Mouse (Mus musculus): ENCODE measurements around the gene Wt1. TPM values are rescaled to one million over a fixed set of nuclear protein-coding genes. Genes with fewer than 3 reads are reported as not detected.
A peak's percentile ranks its signal among the peaks of the same experiment; 100 is the strongest.

Gene Wt1
- polyA plus RNA-seq, 1 experiment from 2014 or later: 0.08 TPM

GRCm38 (mm10) chr2:105130351-105131060 is 4.2 kb downstream of the Wt1 start:
- no peak overlapping the region for H3K27ac ChIP-seq (ENCODE audit: low read depth, low read length)

GRCm38 (mm10) chr2:105131061-105131810 is 4.9 kb downstream of the Wt1 start:
- Histone ChIP-seq H3K4me2 (no peak overlapping the region), H3K9ac (ENCODE audit: low read length) (no peak overlapping the region), H3K27ac (ENCODE audit: low read depth, low read length) (no peak overlapping the region), H3K9me3 (ENCODE audit: control insufficient read depth, low read length) (no peaks in the 10 kb centered on the region), H3K27me3 (ENCODE audit: control insufficient read depth, insufficient read depth, low read length) (peaks cover 100% of the 10 kb centered on the region), H3K4me1 (ENCODE audit: control insufficient read depth, insufficient read depth, low read length) (peaks cover 10% of the 10 kb centered on the region; the same call in 1 of the 2 replicates), H3K36me3 (ENCODE audit: control insufficient read depth, insufficient read depth, low read length) (no peaks in the 10 kb centered on the region), H3K4me3 (ENCODE audit: low read depth, low read length) (no peak overlapping the region)
- ATAC-seq (ENCODE audit: low FRiP score) (no peak), DNase-seq (ENCODE audit: low spot score, missing footprints) (peak; percentile 95)
- 4% methylated on average over 12 of the region's 12 CpGs for WGBS

More at GRCm38 (mm10) chr2:105130351-105131060, 4.2 kb downstream of the Wt1 start:
- DNase-seq (ENCODE audit: low spot score, missing footprints) (peak; percentile 94), ATAC-seq (ENCODE audit: low FRiP score) (no peak)
- H3K27me3 ChIP-seq (ENCODE audit: control insufficient read depth, insufficient read depth, low read length): peaks cover 100% of the 10 kb centered on the region
- no peak overlapping the region for H3K4me3 ChIP-seq (ENCODE audit: low read depth, low read length)
- 0% methylated on average over 32 of the region's 32 CpGs for WGBS
- H3K9me3 ChIP-seq (ENCODE audit: control insufficient read depth, low read length): no peaks in the 10 kb centered on the region
- H3K9ac ChIP-seq (ENCODE audit: low read length): no peak overlapping the region
- H3K4me1 ChIP-seq (ENCODE audit: control insufficient read depth, insufficient read depth, low read length): peaks cover 10% of the 10 kb centered on the region; the same call in 1 of the 2 replicates
- H3K4me2 ChIP-seq: no peak overlapping the region
- no peaks in the 10 kb centered on the region for H3K36me3 ChIP-seq (ENCODE audit: control insufficient read depth, insufficient read depth, low read length)

- no peak overlapping the region for H3K4me2 ChIP-seq
- peaks cover 4% of the 10 kb centered on the region; the same call in 1 of the 2 replicates for H3K4me1 ChIP-seq (ENCODE audit: control insufficient read depth, insufficient read depth, low read length)
- no peak overlapping the region for H3K4me3 ChIP-seq (ENCODE audit: low read depth, low read length)
- no peak overlapping the region for H3K9ac ChIP-seq (ENCODE audit: low read length)
- 2% methylated on average over 2 of the region's 2 CpGs for WGBS
- no peaks in the 10 kb centered on the region for H3K9me3 ChIP-seq (ENCODE audit: control insufficient read depth, low read length)
- H3K27ac ChIP-seq (ENCODE audit: low read depth, low read length): no peak overlapping the region
- ATAC-seq (ENCODE audit: low FRiP score): no peak
- peaks cover 100% of the 10 kb centered on the region for H3K27me3 ChIP-seq (ENCODE audit: control insufficient read depth, insufficient read depth, low read length)
- peak; percentile 94 for DNase-seq (ENCODE audit: low spot score, missing footprints)
- no peaks in the 10 kb centered on the region for H3K36me3 ChIP-seq (ENCODE audit: control insufficient read depth, insufficient read depth, low read length)
Observed at GRCm38 (mm10) chr2:105131811-105132100, 5.4 kb downstream of the Wt1 start.

- Histone ChIP-seq H3K27ac (ENCODE audit: low read depth, low read length) (no peak overlapping the region), H3K9me3 (ENCODE audit: control insufficient read depth, low read length) (no peaks in the 10 kb centered on the region), H3K27me3 (ENCODE audit: control insufficient read depth, insufficient read depth, low read length) (peaks cover 99% of the 10 kb centered on the region), H3K4me1 (ENCODE audit: control insufficient read depth, insufficient read depth, low read length) (no peaks in the 10 kb centered on the region), H3K36me3 (ENCODE audit: control insufficient read depth, insufficient read depth, low read length) (no peaks in the 10 kb centered on the region), H3K9ac (ENCODE audit: low read length) (no peak overlapping the region), H3K4me2 (no peak overlapping the region), H3K4me3 (ENCODE audit: low read depth, low read length) (no peak overlapping the region)
- no peak for ATAC-seq (ENCODE audit: low FRiP score)
- under 1% methylated on average over 17 of the region's 17 CpGs for WGBS
- peak; percentile 92 for DNase-seq (ENCODE audit: low spot score, missing footprints)
Observed at GRCm38 (mm10) chr2:105132300-105132699, 6.0 kb downstream of the Wt1 start.

GRCm38 (mm10) chr2:105132933-105133795 is 6.8 kb downstream of the Wt1 start:
- no peaks in the 10 kb centered on the region for H3K36me3 ChIP-seq (ENCODE audit: control insufficient read depth, insufficient read depth, low read length)
- DNase-seq (ENCODE audit: low spot score, missing footprints): peak; percentile 94
- H3K4me3 ChIP-seq (ENCODE audit: low read depth, low read length): no peak overlapping the region
- no peak overlapping the region for H3K27ac ChIP-seq (ENCODE audit: low read depth, low read length)
- no peak for ATAC-seq (ENCODE audit: low FRiP score)
- no peaks in the 10 kb centered on the region for H3K4me1 ChIP-seq (ENCODE audit: control insufficient read depth, insufficient read depth, low read length)
- under 1% methylated on average over 43 of the region's 43 CpGs for WGBS
- H3K4me2 ChIP-seq: no peak overlapping the region
- no peaks in the 10 kb centered on the region for H3K9me3 ChIP-seq (ENCODE audit: control insufficient read depth, low read length)
- H3K9ac ChIP-seq (ENCODE audit: low read length): no peak overlapping the region
- peaks cover 97% of the 10 kb centered on the region for H3K27me3 ChIP-seq (ENCODE audit: control insufficient read depth, insufficient read depth, low read length)

- H3K27me3 ChIP-seq (ENCODE audit: control insufficient read depth, insufficient read depth, low read length): peaks cover 91% of the 10 kb centered on the region
- H3K4me1 ChIP-seq (ENCODE audit: control insufficient read depth, insufficient read depth, low read length): no peaks in the 10 kb centered on the region
- H3K4me2 ChIP-seq: no peak overlapping the region
- H3K27ac ChIP-seq (ENCODE audit: low read depth, low read length): no peak overlapping the region
- no peaks in the 10 kb centered on the region for H3K9me3 ChIP-seq (ENCODE audit: control insufficient read depth, low read length)
- whole genome bisulfite sequencing: under 1% methylated on average over 19 of the region's 19 CpGs
- no peak overlapping the region for H3K9ac ChIP-seq (ENCODE audit: low read length)
- H3K4me3 ChIP-seq (ENCODE audit: low read depth, low read length): no peak overlapping the region
- peak; percentile 31; the same call in 1 of the 2 replicates for ATAC-seq (ENCODE audit: low FRiP score)
- peak; percentile 90 for DNase-seq (ENCODE audit: low spot score, missing footprints)
- H3K36me3 ChIP-seq (ENCODE audit: control insufficient read depth, insufficient read depth, low read length): no peaks in the 10 kb centered on the region
Observed at GRCm38 (mm10) chr2:105134296-105134695, 8.0 kb downstream of the Wt1 start.

- no peaks in the 10 kb centered on the region for H3K36me3 ChIP-seq (ENCODE audit: control insufficient read depth, insufficient read depth, low read length)
- H3K4me1 ChIP-seq (ENCODE audit: control insufficient read depth, insufficient read depth, low read length): no peaks in the 10 kb centered on the region
- WGBS: 85% methylated on average over 7 of the region's 7 CpGs
- H3K9ac ChIP-seq (ENCODE audit: low read length): no peak overlapping the region
- ATAC-seq (ENCODE audit: low FRiP score) (no peak), DNase-seq (ENCODE audit: low spot score, missing footprints) (peak; percentile 41)
- H3K4me2 ChIP-seq: no peak overlapping the region
- H3K27me3 ChIP-seq (ENCODE audit: control insufficient read depth, insufficient read depth, low read length): peaks cover 47% of the 10 kb centered on the region
- no peaks in the 10 kb centered on the region for H3K9me3 ChIP-seq (ENCODE audit: control insufficient read depth, low read length)
- no peak overlapping the region for H3K4me3 ChIP-seq (ENCODE audit: low read depth, low read length)
- no peak overlapping the region for H3K27ac ChIP-seq (ENCODE audit: low read depth, low read length)
Observed at GRCm38 (mm10) chr2:105139471-105139870, 13.1 kb downstream of the Wt1 start.

GRCm38 (mm10) chr2:105141371-105141770 is 15.0 kb downstream of the Wt1 start:
- Histone ChIP-seq H3K4me2 (no peak overlapping the region), H3K9ac (ENCODE audit: low read length) (no peak overlapping the region), H3K4me3 (ENCODE audit: low read depth, low read length) (no peak overlapping the region), H3K9me3 (ENCODE audit: control insufficient read depth, low read length) (no peaks in the 10 kb centered on the region), H3K4me1 (ENCODE audit: control insufficient read depth, insufficient read depth, low read length) (no peaks in the 10 kb centered on the region), H3K27ac (ENCODE audit: low read depth, low read length) (no peak overlapping the region), H3K27me3 (ENCODE audit: control insufficient read depth, insufficient read depth, low read length) (peaks cover 28% of the 10 kb centered on the region), H3K36me3 (ENCODE audit: control insufficient read depth, insufficient read depth, low read length) (no peaks in the 10 kb centered on the region)
- WGBS: 56% methylated on average over 7 of the region's 7 CpGs
- ATAC-seq (ENCODE audit: low FRiP score): no peak
- peak; percentile 77 for DNase-seq (ENCODE audit: low spot score, missing footprints)

Data from midbrain, embryonic 11.5 days (tissue).